Mouse (Mus musculus) urinary bladder, postnatal 14 days (tissue): ENCODE measurements around the gene Rsad2.
"Not testable (repeated sequence)": the region's sequence is repeated elsewhere in the genome, so short reads cannot be mapped to it uniquely, and the experiment has no call there.

Source experiments
- DNase-seq: peaks from one replicate; pipeline ENCODE4 v3.0.0; 2021; ENCODE audit warnings: low spot score

The Rsad2 gene

GRCm38 (mm10) chr12:26446377-26447045 is 9.7 kb downstream of the Rsad2 start:
- DNase-seq, result no peak

- no peak for DNase-seq
Measured at GRCm38 (mm10) chr12:26444511-26444910, 11.7 kb downstream of the Rsad2 start.

GRCm38 (mm10) chr12:26444054-26444453 is 12.2 kb downstream of the Rsad2 start:
- DNase-seq, result peak; percentile 79

GRCm38 (mm10) chr12:26439366-26439765 is 16.9 kb downstream of the Rsad2 start:
- no peak for DNase-seq

- no peak for DNase-seq
Measured at GRCm38 (mm10) chr12:26437950-26438349, 18.3 kb downstream of the Rsad2 start.

- no peak for DNase-seq
Measured at GRCm38 (mm10) chr12:26436334-26436733, 19.9 kb downstream of the Rsad2 start.

- not testable (repeated sequence) for DNase-seq
Measured at GRCm38 (mm10) chr12:26428771-26429170, 27.5 kb downstream of the Rsad2 start.

GRCm38 (mm10) chr12:26424841-26425240 is 31.4 kb downstream of the Rsad2 start:
- no peak for DNase-seq

GRCm38 (mm10) chr12:26418322-26418721 is 37.9 kb downstream of the Rsad2 start:
- no peak for DNase-seq

- no peak for DNase-seq
Measured at GRCm38 (mm10) chr12:26416636-26417295, 39.5 kb downstream of the Rsad2 start.

GRCm38 (mm10) chr12:26415104-26415771 is 41.0 kb downstream of the Rsad2 start, which contains the start of gene Rnf144a:
TSS of gene Rnf144a (minus strand) at chr12:26415254.
- DNase-seq, result peak; percentile 87

GRCm38 (mm10) chr12:26414451-26415103 is 41.7 kb downstream of the Rsad2 start:
- peak; percentile 28 for DNase-seq

GRCm38 (mm10) chr12:26413961-26414411 is 42.3 kb downstream of the Rsad2 start:
- no peak for DNase-seq

- no peak for DNase-seq
Measured at GRCm38 (mm10) chr12:26412802-26413201, 43.5 kb downstream of the Rsad2 start.

GRCm38 (mm10) chr12:26411841-26412450 is 44.3 kb downstream of the Rsad2 start:
- DNase-seq, result no peak

- DNase-seq, result no peak
Measured at GRCm38 (mm10) chr12:26410443-26410842, 45.8 kb downstream of the Rsad2 start.

- no peak for DNase-seq
Measured at GRCm38 (mm10) chr12:26408707-26409106, 47.5 kb downstream of the Rsad2 start.

GRCm38 (mm10) chr12:26404781-26405702 is 51.2 kb downstream of the Rsad2 start:
- peak; percentile 54 for DNase-seq

GRCm38 (mm10) chr12:26403372-26404125 is 52.7 kb downstream of the Rsad2 start:
- DNase-seq, result peak; percentile 44
